Mouse (Mus musculus) CH12F3 (cell line): ENCODE data around the gene Sgk1.
"Not testable (repeated sequence)": the region's sequence is repeated elsewhere in the genome, so short reads cannot be mapped to it uniquely, and the experiment has no call there.

Experiments
- in situ Hi-C: fragments of 300-500 bp; cut with MboI; formaldehyde crosslinking; loops from 2 replicates; pipeline ENCODE4 v1.14.3; 2020; ENCODE audit warnings: low sequenced_read_pairs

The Sgk1 gene

DNA sequence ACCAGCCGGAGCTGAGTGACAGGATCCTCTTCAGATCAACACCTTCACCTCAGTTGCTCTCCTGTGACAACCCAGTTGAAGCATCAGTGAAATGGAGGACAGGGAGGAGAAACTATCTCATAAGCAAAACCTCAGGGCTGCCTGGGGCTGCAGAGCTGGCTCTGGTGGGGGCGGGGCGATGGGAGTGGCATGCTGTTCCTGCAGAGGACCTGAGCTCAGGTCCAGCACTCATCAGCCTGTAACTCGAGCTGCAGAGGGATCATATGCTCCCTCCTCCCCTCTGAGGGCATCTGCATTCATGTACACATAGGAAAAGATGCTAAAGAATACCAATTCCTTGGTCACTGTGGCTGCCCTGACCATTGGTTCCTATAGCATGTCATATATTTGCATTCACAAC, 15.5 kb upstream of the Sgk1 start:
- in situ Hi-C loops, result no loop called here

DNA sequence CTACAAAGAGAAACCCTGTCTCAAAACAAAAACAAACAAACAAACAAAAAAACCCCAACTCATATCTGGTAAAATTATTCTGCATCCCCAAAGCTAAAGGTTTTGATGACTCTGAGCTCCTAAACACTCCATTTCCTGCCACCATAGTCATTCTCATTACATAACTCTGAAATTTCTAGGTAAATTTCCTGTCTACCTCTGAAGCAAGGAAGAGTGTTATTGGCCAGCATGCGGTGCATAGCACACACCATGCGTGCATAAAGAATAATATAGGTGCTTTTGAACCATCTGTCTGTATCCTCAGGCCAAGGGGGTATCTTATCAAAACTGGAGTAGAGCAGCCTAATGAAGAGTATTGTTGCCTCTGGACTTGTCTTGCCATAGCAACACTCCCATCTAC, 13.8 kb upstream of the Sgk1 start:
- in situ Hi-C loops, result no loop called here

DNA sequence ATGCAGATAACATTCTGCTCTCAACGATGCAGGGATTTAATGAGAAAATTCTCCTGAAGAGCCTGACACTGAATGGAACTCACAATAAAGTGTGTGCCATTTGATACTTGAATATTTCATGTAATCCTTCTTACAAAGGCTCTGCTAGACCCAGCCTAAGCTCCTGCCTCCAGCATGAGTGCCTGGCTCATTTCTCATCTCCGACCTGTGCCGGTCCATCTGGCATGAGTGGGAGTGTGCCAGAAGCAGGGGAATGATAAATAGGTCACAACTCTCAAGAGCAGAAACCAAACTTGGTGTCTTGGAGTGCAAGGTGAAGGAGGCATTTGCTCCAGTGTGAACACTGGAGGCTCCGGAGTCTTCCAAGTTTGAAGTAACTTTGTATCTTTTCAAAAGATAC, 13.4 kb upstream of the Sgk1 start:
- in situ Hi-C loops, result no loop called here

DNA sequence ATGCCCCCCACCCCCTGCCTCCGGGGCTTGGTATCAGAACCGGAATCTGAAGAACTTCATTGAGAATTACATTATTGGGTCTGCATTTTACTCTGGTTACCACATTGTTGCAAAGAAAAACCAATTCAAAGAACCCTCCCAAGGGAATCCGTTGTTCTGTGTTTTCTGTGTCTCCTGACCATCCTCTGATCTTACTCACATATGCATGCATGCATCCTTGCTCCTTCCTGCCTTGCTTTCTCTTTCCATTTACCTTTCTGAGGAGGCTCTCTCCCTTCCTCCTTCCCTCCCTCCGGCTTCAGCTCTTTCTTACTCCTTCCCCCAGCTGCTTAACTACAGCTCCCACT, 174 bp upstream of the Sgk1 start:
- in situ Hi-C loops, result no loop called here

DNA sequence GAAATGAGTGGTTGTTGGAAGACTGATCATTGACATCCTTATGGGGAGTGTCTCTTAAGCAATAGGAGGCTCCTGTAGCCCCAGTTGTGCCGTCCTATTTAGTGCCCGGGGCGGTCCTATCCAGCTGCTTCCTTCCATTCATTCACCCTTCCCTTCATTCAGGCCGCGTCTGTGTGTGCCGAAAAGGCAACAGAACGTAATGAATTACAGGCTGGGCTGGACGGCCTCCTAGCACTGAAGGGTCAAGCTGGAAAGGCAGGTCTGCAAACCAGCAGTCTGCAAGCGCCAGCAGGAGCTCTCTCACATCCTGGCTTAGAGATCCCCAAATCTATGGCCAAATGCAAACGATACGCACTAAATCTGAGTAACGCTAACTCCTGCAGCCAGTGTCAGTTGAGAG, 1.6 kb downstream of the Sgk1 start:
- in situ Hi-C loops, result no loop called here

DNA sequence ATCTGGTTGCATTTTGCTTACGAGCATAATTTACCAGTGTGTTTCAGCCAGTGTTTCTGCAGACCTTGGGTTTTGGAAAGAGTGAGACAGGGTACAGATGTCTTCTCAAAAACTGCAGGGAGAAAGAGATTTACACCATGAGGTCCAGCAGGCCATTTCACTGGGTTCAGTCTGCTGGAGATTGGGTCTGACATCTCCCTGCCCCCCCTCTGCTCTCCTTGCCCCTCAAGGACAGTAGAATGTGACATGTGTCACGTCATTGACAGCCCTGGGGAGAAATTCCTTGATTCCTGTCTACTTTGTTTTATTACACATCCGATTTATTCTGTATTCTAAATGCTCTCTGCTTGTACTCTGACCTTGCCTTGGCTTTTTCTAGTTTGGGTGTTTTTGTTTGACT, 2.5 kb downstream of the Sgk1 start:
- in situ Hi-C loops, result no loop called here

DNA sequence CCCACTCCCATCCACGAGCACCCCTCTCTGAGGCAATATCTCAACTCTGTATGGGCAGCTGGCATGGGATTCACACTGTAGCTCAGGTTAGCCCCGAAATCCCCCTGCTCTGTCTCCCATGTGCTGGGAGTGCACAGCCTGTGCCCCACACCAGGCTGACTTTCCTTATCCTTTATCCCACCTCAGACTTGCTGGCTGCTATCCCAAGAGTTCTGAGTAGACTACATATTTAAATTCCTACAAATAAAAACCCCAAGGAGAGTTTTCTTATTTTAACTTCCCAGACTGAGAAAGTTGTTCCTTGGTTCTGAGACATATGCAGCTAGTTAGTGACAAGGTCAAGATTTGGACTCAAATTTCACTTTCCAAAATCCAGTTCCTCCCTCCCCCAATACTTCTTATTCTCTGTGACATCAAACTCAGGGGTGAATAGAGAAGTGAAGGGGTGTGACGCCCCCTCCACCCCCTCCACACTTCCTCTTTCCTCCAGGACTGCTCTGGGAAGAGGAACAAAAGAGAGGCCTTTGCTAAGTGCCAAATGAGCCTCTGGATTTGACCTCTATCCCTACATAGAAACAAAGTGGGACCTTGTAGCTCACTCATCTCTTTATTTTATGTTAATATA, 7.3 kb downstream of the Sgk1 start:
- in situ Hi-C loops, result no loop called here

DNA sequence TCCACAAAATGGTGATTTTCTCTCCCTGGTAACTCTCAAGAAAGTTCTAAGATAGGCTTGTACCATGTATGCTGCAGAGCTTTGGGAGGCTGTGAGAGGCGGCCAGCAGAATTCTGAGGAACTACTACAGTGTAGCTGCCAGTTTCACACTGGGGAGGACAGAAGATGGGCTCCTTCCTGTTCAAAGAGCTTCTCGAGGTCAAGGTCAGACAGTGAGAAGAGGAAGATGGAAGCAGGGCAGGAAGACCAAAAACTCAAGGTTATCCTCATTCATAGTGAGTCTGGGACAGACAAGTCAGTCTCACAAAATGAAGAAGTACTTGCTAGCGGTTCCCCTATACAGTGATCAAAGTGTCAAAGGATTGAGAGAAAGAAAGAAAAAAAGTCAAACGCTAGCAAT, 8.3 kb downstream of the Sgk1 start:
- in situ Hi-C loops, result no loop called here

DNA sequence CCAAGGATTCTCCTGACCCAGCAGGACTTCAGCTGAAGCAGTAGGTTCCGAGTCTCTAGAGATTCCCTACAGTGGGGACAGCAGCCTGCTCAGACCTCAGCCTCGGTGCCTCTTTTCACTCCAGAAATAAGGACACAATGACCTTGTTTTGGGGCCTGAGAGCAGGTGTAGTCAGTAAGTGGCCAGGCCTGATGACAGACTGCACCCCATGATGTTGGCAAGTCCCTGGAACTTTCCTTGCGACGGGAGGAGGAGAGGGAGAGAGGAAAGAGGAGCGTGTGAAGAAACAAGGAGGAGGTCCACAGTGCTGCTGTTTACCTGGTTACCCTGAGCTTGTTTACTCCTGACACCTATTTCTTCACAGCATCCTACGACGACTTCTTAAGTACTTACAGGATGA, 9.5 kb downstream of the Sgk1 start:
- in situ Hi-C loops, result no loop called here

DNA sequence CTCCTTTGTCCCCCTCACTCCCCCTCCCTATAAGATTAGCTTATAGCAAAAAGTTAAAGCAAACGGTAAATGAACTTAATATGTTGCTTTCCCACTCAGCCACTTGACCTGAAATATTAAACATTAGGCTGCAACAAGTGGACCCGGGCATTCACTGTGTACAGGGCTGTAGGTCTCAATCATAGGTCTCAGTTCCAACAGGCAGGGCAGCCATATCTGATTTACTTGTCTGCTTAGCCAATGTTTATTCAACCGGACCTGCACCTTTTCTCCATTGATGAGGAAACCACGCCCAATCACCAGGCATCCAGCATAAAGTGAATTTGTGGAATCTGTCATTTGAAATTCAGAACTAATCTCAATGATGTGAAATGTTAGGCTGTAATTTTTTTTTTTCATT, 10.1 kb downstream of the Sgk1 start:
- in situ Hi-C loops, result no loop called here

DNA sequence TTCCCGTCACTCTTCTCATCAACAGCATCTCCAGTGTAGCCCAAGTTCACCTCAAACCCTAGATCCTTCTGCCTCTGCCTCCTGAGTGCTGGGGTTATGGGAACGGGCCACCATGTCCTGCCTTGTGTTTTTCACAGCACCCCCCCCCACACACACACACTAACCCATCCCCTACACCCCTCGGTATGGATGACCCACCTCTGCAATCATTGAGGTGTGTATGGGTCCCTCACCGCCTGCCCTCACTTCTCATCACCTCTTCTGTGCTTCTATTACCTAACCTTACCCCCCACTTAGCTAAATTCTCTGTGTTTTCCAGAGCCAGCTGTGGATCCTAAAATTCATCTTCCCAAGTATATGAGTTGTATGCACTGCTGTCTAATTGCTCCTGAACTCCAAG, 16.4 kb downstream of the Sgk1 start:
- in situ Hi-C loops, result no loop called here

DNA sequence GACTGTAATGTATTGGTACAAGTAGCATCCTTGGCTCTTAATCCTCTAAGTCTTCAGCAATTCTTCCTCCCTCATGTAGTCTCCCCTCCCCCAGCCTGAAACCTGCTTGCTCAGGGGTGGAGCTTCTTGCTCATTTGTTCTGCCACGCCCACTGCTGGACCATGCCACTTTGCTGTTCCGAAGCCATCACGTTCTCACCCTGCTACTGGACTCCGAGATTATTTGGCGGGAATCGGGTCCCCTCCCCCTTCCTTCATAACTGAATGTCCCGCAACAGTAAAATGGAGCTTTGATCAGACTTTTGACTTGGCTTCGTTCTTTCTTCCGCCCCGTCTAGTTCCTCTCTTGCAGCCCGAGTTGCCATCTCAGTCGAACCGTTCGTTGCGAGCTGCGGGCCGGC, 16.9 kb downstream of the Sgk1 start:
- in situ Hi-C loops, result not testable (repeated sequence)

DNA sequence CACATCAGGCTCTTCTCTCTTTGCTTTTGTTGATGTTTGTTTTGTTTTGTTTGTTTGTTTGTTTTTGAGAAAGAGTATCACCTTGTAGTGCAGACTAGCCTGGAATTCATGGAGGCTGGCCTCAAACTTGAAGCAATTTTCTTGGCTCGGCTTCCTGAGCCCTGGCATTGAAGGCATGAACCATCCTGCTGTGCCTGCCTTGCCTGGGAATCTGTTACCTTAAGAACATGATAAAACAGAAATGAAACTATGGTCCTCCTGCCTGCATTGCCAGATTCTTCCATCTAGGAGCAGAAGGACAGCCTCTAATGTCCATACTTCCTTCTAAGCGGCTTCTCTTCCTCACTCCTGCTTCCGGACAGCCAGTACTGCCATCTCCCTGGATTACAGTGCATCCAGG, 17.4 kb downstream of the Sgk1 start:
- in situ Hi-C loops, result no loop called here

DNA sequence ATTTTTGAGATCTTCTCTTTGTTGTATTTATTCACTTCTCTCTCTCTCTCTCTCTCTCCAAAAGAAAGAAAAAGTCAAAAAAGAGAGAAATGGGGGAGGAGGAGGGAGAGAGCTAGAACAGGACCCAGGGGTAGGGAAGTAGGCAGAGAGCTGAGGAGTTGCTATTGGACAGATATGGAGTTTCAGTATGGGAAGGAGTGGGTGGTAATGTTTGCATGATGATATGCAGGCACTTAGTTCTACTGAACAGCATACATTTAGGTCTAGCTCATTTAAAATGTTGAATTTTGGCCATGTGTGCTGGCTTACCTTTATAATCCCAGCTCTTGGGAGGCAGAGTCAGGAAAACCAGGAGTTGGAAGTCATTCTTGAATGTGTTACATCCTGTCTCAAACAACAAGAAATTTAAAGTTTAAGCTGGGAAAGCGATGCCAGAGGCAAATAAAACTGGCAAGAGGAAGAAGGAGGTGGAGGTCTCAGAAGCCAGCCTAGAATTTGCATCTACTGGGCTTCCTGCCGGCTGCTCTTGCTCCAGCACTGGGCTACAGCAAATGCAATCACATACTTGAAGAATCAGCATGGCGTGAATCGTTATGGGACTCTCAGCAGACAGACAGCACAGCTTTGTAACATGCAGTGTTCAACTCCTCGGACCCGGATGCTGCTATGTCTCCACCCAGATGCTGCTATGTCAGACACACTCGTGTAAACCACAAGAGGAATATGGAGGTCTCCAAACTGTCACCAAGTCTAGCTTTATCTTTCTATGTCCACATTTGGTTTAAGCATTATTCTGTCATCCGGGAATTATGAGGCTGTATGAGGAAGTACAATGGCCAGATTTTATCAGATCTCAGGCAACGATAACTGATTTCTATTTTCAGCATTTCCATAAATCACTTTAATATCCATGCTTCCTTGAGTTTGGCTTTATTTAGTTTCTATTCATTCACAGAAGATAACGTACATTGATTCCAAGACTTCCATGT, 20.5 kb downstream of the Sgk1 start:
- in situ Hi-C loops, result no loop called here

DNA sequence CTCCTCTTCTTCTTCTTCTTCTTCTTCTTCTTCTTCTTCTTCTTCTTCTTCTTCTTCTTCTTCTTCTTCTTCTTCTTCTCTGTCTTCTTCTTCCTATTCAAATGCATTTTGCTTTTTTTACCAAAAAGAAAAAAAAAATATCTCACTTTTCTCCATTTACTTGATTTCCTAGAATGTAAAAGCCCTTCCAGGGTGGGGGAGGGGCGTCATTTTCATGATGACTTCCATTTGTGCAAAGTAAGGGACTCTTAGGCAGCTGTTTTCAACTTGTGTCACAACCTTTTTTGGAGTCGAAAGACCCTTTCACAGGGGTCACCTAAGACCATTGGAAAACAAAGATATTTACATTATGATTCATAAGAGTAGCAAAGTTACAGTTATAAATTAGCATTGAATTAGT, 22.2 kb downstream of the Sgk1 start:
- in situ Hi-C loops, result no loop called here

DNA sequence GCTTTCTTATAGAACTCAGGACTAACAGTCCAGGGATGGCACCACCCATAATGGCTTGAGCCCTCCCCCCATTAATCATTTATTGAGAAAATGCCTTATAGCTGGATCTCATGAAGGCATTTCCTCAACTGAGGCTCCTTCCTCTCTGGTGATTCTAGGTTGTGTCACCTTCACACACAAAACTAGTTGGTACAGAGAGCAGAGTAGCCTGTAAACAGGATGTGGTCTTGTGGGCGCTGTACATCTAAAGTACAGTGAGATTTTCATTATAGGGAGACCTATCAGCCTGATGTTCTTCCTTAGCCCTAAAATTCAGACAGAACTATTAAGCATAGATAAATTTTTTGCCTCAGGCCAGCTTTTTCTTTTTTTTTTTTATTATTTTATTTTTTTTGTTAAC, 23.6 kb downstream of the Sgk1 start:
- in situ Hi-C loops, result no loop called here

DNA sequence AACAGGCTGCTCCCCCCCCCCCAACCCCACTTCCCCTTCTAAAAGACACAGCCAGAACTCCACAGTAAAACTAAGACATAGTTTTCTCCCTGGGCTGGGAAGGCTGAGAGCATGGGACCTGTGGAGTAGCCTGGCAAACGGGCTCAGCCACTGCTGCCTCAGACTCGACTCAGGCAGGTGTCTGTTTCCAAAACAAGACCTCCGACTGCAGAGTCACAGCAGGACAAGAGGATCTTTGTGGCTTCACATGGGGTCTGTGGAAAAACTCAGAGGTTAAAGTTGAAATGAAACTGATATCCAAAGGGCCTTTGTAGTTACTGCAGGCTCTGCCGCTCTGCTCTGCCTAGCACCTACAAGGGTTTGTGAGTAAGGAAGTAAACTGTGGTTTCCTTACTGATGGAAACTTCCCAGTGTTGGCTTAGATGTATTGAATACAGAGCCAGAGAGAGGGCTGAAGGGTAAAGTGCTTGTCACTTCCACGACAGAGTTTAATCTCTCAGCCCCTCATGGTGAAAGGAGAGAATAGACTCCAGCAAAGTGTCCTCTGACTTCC, 25.0 kb downstream of the Sgk1 start:
- in situ Hi-C loops, result no loop called here

DNA sequence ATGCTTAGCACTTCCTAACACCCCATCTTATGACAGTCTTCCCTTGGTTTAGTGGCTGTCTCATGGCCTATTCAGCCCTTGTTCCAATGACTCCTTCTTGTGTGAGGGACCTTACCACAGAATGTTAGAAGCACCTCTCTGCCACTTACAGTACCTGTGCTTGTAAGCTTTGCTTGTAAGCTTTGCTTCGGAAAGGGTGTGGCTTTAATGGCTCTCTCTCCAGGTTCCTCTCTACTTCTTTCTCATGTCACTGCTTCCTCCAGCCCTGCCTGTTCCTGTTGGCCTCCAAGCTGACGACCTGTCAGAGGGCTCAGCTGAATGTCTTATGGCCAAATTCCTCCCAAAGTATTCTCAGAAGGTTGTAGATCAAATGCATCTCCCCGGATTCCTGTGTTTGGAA, 25.8 kb downstream of the Sgk1 start:
- in situ Hi-C loops, result no loop called here

DNA sequence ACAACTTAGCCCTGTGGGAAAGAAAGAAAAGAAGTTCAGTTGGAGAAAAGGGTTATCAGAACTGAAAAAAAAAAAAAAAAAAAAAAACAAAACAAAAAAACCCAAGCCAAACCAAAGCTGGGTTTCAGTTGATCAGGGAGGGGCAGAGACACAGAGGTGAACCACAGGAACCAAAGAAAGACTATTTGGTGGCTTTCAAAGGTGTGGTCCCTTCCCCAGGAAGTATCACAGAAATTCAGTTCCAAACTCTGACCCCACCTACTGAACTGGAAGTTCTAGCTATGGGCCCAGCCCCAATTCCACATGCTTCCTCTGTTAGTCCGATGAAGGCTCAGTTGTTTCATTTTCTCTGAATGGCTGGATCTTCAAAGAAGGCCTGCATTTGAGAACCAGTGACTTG, 26.7 kb downstream of the Sgk1 start:
- in situ Hi-C loops, result no loop called here

DNA sequence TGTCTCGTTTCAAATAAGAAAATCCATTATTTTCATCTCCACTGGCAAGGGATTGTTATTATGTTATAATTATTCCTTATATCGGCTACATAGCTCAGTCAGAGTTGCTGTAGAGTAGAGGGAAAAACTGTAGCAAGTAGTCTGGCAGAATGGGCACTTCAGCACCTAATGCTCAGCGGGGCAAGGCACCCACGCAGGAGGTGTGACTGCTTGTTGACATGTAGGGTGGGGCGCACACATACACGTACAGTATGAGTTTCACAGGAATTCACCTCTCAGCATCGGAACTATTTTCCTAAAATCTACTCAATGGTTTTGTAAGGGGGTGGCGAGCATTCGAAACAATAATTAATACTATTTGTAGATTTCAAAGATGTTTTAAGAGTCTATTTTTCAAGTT, 28.4 kb downstream of the Sgk1 start:
- in situ Hi-C loops, result no loop called here

DNA sequence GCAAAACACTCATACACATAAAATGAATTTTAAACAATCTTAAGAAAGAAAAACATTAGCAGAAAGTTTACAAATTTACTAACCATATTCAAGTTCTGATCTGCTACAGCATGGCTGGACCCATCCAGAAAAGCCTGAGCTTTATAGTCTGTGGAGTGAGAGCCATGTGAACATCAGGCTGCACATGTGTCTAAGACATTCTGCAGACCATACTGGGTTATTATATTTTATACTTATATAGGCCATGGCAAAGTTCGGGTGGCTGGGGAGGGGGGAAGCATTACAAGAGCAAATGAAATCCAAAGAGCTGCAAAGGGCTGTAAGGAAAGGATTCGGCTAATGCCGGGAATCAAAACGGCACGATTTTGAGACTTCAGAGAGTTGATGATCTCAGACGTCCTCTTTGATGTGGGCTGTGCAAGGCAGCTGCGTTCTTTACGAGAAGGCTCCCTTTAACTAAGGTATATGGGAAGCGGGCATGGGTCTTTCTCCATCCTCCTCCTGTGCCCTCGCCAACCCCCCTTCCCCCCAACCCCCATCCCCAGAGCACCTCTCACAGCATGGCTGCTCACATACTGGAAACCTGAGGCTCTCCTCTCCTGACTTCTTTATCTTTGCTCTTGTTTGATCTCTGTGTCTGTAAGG, 29.4 kb downstream of the Sgk1 start:
- in situ Hi-C loops, result no loop called here

DNA sequence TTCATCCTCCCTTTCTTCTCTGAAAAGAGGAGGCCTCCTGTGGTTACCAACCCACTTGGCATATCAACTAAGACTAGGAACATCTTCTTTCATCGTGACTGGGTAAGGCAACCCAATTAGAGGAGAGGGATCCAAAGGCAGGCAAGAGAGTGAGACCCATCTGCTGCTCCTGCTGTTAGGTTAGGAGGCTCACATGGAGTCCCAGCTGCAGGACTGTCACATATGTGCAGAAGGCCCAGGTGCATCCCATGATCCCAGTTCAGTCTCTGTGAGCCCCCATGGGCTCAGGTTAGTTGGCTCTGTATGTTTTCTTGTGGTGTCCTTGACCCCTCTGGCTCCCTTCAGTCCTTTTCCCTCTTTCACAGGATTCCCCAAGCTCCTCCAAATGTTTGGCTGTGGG, 32.8 kb downstream of the Sgk1 start:
- in situ Hi-C loops, result no loop called here
